Mouse (Mus musculus): Measurements from ENCODE around the gene Kdm7a. TPM values are rescaled to one million over a fixed set of nuclear protein-coding genes. Genes with fewer than 3 reads are reported as not detected.

The Kdm7a gene
- total RNA-seq, 2 experiments from 2014 or later, result 13.9 to 14.3 TPM

GRCm38 (mm10) chr6:39117584-39118455 lies 88.8 kb downstream of the Kdm7a start, which contains the start of gene Parp12:
Gene Parp12 (minus strand): TSS chr6:39118349.
- intact Hi-C loops (cut with DNase I), result no loop called here

DNA sequence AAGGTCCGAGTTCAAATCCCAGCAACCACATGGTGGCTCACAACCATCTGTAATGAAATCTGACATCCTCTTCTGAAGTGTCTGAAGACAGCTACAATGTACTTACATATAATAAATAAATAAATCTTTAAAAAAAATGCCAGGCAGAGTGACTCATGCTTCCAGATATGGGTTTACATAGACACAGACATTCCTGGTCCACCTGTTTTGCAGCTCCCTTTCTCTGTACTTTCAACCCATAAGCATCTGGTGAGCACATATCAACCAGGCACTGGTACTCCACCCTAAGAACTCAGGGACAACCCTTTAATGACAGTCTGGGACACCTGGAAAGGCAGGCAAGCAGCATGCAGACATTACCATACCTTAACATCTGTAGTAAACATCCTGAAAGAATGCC lies 91.2 kb downstream of the Kdm7a start:
- intact Hi-C loops (cut with DNase I), result no loop called here
- DNase-seq (ENCODE audit: extremely low spot score in 1 of 2, low spot score in 2 of 2), result no peak

More at GRCm38 (mm10) chr6:39117584-39118455, 88.8 kb downstream of the Kdm7a start, which contains the start of gene Parp12:
- DNase-seq (ENCODE audit: extremely low spot score in 1 of 2, low spot score in 2 of 2), result peak in 1 of 2 experiments; percentile 87

DNA sequence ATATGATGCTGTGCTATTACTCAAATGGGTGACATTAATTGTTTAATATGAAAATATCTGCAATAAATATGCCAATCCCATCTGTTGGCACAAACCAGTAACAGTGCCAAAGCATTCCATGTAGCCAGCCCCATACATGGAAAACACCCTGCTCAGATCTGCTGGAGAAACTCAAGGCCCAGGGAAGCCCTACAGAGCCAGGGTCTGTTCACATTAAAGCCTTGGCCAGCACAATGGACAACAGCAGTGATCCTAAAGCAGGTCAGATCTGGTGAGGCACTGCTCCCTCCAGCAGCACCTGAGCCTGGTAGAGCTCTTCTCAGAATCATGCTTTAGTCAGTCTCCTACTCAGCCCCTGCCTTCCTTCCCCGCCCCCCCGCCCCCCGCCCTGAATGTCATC lies 93.4 kb downstream of the Kdm7a start:
- intact Hi-C loops (cut with DNase I), result no loop called here
- no peak for DNase-seq (ENCODE audit: extremely low spot score in 1 of 2, low spot score in 2 of 2)

DNA sequence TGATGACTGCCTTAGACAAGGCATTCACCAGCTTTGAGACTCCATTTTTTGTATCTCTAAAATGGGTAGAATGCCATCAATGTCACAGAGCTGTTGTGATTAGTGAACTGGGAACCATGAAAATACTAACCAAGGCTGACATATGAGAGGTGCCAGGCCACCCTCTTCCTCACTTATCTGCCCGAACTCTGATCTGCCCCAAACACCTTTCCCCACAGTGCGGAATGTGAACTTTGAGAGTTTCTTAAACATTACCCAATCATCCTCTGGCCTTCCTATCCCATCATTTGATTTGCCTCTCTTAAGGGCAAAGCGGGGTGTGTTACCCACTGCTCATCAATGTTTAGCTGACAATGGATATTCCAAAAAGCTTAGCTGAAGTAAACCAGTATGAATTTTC lies 93.9 kb downstream of the Kdm7a start:
- no peak for DNase-seq (ENCODE audit: extremely low spot score in 1 of 2, low spot score in 2 of 2)
- intact Hi-C loops (cut with DNase I), result no loop called here

GRCm38 (mm10) chr6:39106812-39107211 lies 99.8 kb downstream of the Kdm7a start:
- intact Hi-C loops (cut with DNase I), result no loop called here
- no peak for DNase-seq (ENCODE audit: extremely low spot score in 1 of 2, low spot score in 2 of 2)

GRCm38 (mm10) chr6:39104631-39105030 lies 102.0 kb downstream of the Kdm7a start:
- DNase-seq (ENCODE audit: extremely low spot score in 1 of 2, low spot score in 2 of 2), result no peak
- intact Hi-C loops (cut with DNase I), result no loop called here

Other genes starting within 250 kb of the Kdm7a start
- gene Parp12, start 88.4 kb downstream of the Kdm7a start, total RNA-seq (2021), result 1 to 10 TPM; 3.4 to 4.4 TPM
- 10 to 100 TPM; 71.4 to 86.2 TPM for gene Slc37a3, start 170.9 kb upstream of the Kdm7a start, total RNA-seq (2021)
- gene Rab19, start 174.4 kb upstream of the Kdm7a start, total RNA-seq (2021), result not detected
- gene Mkrn1, start 213.7 kb upstream of the Kdm7a start, total RNA-seq (2021), result 100 to 1,000 TPM; 174 to 180 TPM